Mouse (Mus musculus) thymus, postnatal 0 days (tissue): ENCODE measurements around the gene Cutc. TPM values are rescaled to one million over a fixed set of nuclear protein-coding genes. Genes with fewer than 3 reads are reported as not detected.

ENCODE experiments used
- DNase-seq: peaks from one replicate; pipeline ENCODE4 v3.0.0-alpha.2; 2015; ENCODE audit warnings: low spot score
- polyA plus RNA-seq: library from polyadenylated mRNA; unstranded; fragments of >200 nt; fragmentation: Nextera tagmentation; extraction: Ambion mirVana; gene quantifications from 2 replicates; pipeline ENCODE4 v1.2.1, GENCODE M21; 2015

Gene Cutc
- polyA plus RNA-seq, 1 experiment from 2014 or later = 25.4 TPM

DNA sequence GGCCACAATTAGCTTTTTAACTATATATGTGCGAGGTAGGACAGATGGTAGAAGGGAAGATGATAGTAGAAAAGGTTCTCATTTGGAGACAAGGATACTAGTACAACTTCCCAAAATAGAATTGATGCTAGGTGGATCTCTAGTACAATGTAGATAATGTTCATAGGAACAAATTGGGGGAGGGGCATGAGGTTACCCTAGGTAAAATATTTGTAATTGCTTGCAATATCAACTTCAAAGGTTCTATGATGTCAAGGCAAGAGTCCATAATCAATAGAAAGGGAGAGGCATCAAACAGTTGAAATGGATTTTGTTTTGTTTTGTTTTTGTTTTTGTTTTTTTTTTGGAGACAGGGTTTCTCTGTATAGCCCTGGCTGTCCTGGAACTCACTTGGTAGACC lies 41.2 kb downstream of the Cutc start:
- DNase-seq = no peak

DNA sequence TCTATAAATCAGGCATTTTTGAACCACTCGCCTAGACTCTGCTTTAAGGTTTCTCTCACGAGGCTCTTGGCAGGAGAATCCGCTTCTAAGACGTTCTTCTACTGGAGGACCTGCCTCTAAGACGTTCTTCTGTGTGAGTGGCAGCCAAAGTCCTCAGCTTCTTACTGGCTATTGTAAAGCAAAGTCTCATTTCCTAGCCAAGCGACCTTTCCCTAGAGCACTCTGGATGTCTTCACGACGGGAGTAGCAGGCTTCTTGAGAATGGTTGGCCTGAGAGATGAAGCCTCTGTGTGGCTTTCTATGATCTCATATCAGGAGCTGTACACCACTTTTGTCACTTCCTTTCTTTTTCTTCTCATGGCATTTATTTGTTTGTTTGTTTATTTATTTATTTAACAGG lies 42.7 kb downstream of the Cutc start:
- DNase-seq = no peak

DNA sequence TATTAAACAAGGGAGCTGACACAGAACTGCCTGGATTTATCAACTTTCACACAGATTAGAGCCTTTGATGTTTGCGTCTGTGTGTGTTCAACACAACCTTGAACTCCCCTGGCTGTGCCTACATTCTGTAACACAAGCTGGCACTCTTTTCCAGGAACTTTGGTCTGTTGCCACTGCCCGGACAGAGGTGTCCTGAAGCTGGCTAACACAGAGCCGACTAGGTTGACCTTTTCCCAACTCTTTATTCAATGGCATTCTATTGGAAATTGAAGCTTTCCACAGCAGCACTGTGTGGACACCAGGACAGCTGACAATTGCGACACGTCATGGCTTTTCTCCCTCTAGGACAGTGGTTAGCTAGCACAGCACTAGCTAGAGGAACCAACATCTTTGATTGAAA lies 44.4 kb downstream of the Cutc start:
- no peak for DNase-seq

GRCm38 (mm10) chr19:43801427-43802051 lies 48.7 kb downstream of the Cutc start:
- no peak for DNase-seq

DNA sequence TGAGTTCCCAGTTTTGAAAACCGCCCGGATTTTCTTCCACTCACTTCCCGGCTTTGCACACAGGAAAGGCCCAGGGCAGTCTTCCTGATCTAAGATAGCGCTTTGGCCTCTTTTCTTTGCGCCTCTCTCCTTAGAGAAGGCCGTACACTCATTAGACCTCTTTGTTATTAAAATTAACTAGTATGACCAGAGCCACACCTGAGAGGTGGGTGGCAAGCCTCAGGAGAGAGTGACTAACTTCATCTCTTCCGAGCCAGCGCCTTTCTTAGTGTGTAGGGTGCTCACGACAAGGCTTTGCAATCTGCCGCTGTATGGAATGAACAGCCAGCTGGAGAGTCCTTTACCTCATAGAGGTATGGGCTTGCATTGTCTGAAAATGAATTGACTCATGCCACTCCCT lies 51.1 kb downstream of the Cutc start:
- no peak for DNase-seq

DNA sequence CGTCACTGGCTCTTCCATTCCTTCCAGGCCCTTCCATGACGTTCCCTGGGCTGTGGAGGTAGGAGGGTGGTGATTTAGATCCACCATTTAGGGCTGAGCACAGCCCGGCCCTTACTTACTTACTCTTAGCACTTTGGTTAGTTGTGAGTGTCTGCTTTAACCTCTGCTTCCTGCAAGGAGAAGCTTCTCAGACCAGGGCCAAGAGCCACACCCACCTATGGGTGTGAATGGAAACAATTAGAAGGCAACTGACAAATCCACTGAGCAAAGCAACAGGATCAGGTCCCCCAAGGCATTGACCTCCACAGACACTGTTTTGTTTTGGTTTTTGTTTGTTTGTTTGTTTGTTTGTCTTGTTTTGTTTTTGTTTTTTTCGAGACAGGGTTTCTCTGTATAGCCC lies 56.5 kb downstream of the Cutc start:
- no peak for DNase-seq

- DNase-seq = no peak
Observed at GRCm38 (mm10) chr19:43811419-43811818, 58.6 kb downstream of the Cutc start.

DNA sequence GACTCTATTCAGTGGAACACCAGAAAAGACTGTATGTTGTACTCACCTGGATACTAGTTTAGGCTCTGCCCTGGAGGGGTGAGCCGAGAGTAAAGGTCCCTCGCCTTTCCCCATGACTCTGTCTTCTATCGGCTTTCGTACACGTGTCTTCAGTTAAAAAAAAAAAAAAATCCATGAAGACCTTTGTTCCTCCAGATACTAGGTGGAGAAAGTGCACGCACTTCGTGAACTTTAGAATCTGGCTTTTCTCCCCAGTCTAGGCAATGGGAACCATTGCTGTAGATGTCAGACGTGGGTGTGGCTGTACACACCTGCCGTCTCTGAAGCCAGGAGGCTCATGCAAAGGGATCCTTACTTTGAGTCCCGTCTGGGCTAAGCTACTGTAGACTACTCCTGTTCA lies 60.5 kb downstream of the Cutc start:
- DNase-seq = no peak

DNA sequence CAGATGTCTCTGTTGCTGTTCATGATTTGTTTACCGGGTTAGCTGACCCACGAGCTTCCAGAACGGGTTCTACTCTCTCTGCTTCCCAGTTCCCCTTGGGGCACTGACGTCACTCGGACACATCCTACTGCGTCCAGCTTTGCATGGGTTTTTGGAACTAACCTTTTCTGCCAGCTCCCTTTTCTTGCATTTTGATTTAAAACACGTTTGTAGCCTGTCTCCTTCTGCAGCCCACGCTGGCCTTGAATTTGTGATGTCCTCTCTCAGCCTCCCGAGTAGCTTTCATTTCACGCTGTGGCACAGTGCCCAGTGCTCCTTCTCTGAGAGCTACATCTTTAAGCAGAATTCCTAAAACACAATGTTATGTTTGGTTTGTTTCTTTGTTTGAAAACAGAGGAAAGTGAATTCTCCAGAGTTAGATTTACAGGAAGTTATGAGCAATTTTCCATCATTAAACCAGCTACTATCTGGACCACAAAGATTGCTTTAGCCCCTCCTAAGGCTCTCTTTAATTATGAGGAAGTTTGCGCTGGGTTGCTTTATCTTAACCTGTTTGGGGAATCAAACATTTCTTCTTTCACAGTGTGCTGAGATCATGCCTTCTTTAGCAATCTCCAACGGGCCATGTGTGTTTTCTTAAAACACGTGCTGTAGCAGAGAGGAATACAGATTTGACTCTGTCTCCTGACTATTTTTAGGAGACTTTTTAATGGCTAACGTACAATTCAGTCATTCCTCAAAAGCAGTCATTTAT lies 63.0 kb downstream of the Cutc start:
- no peak for DNase-seq

Other genes starting within 250 kb of the Cutc start
- 62.8 and 63.2 TPM in 2 replicates for gene Got1, start 228.4 kb upstream of the Cutc start, polyA plus RNA-seq
- not detected in 2 replicates for gene Nkx2-3, start 140.7 kb upstream of the Cutc start, polyA plus RNA-seq
- 17.1 and 19.3 TPM in 2 replicates for gene Slc25a28, start 78.1 kb upstream of the Cutc start, polyA plus RNA-seq
- 8.9 and 11.2 TPM in 2 replicates for gene Entpd7, start 63.3 kb upstream of the Cutc start, polyA plus RNA-seq
- 8.7 and 9.8 TPM in 2 replicates for gene Cox15, start within 50 bp of the Cutc start, polyA plus RNA-seq
- not detected in 2 replicates for gene Abcc2, start 29.2 kb downstream of the Cutc start, polyA plus RNA-seq
- 6.2 and 7.0 TPM in 2 replicates for gene Dnmbp, start 187.2 kb downstream of the Cutc start, polyA plus RNA-seq
- 0.23 and 0.39 TPM in 2 replicates for gene Cpn1, start 233.6 kb downstream of the Cutc start, polyA plus RNA-seq